Mouse (Mus musculus): Measurements from ENCODE around the gene Nfia. TPM values are rescaled to one million over a fixed set of nuclear protein-coding genes. Genes with fewer than 3 reads are reported as not detected.

Gene Nfia
- polyA plus RNA-seq, 1 experiment from 2014 or later, result 32.1 TPM

DNA sequence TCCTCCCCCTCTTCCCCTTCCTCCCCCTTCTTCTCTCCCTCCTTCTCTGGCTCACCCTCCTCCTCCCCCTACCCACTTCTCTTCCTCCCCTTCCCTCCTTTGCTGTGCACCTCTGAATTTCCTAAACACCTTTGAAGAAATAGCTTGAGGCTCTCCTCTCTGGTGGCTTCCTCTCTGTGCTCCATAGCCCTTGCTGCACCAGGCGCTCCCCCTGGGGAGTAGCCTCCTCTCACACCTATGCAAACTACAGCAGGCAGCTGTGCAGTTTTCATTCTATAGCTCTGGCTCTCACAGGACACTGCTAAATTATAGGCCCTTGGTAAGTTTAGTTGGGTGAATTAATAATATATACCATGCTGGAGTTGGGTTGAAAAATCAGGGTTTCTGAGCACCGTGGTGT, 211.8 kb downstream of the Nfia start:
- no peak overlapping the region for H3K4me3 ChIP-seq (ENCODE audit: low read length)
- H3K9me3 ChIP-seq (ENCODE audit: control insufficient read depth, low read length), result no peaks in the 10 kb centered on the region
- peaks cover 6% of the 10 kb centered on the region; the same call in 1 of the 2 replicates for H3K4me1 ChIP-seq (ENCODE audit: control insufficient read depth, insufficient read depth, low read length)
- ATAC-seq (ENCODE audit: low FRiP score, low TSS enrichment), result no peak
- WGBS, result 88% methylated on average over 2 of the region's 2 CpGs
- no peak overlapping the region for H3K9ac ChIP-seq (ENCODE audit: low read depth, low read length)
- no peak overlapping the region for H3K27ac ChIP-seq (ENCODE audit: low read depth, low read length)
- H3K4me2 ChIP-seq (replicated peaks; ENCODE audit: low read depth, low read length), result no peak overlapping the region
- no peaks in the 10 kb centered on the region for H3K27me3 ChIP-seq (ENCODE audit: control insufficient read depth, insufficient read depth, low read length)
- no peaks in the 10 kb centered on the region for H3K36me3 ChIP-seq (ENCODE audit: control insufficient read depth, insufficient read depth, low read length)

DNA sequence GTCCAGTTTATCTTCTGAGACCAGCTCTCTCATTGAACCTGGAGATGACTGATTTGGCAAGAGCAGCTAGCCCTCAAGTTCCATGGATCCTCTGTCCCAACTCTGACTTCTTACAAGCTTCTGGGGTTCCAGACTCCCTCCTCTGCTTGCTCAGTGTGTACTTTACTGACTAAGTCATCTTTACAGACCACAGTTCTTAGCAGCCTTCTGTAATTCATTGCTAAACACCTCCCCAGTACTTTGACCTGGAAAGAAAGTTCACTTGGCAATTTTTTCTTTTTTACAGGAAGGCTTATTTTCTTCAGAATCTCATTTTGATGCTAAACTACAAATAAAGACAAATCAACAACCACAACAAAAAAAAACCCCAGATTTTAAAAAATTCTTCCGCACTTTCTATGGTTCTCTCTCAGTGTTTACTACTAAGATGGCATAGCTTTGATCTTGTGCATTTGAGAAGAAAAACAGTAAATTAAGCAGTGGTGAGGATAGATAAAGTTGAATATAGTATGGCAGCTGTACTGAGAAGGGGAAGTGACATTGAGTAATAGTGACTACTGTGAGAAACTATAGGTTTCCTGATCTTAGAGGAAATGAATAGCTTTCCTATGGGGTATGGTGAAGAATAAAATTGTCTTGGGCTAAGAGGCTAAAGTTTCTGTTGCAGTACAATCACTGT, 213.7 kb downstream of the Nfia start:
- H3K4me2 ChIP-seq (replicated peaks; ENCODE audit: low read depth, low read length), result no peak overlapping the region
- no peaks in the 10 kb centered on the region for H3K36me3 ChIP-seq (ENCODE audit: control insufficient read depth, insufficient read depth, low read length)
- 87% methylated on average over 1 of the region's 1 CpGs for WGBS
- no peaks in the 10 kb centered on the region for H3K9me3 ChIP-seq (ENCODE audit: control insufficient read depth, low read length)
- no peak overlapping the region for H3K4me3 ChIP-seq (ENCODE audit: low read length)
- H3K9ac ChIP-seq (ENCODE audit: low read depth, low read length), result no peak overlapping the region
- no peak for ATAC-seq (ENCODE audit: low FRiP score, low TSS enrichment)
- H3K27me3 ChIP-seq (ENCODE audit: control insufficient read depth, insufficient read depth, low read length), result no peaks in the 10 kb centered on the region
- H3K4me1 ChIP-seq (ENCODE audit: control insufficient read depth, insufficient read depth, low read length), result peaks cover 12% of the 10 kb centered on the region
- H3K27ac ChIP-seq (ENCODE audit: low read depth, low read length), result no peak overlapping the region

DNA sequence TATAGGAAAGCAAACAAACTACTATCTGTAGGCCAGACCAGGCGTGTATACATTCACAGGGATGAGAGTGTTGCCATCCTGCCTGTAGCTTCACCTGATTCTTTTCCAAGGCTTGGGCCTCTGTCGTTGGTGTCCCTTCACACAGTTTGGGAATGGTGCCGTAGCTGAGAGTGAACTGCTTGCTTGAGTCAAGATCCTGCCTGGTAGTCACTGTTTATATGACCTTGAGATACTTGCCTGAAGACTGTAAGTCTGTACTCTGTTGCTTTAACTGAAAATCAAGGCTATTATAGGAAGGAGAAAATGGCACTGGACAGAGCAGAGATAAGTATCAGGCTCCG, 214.2 kb downstream of the Nfia start:
- Histone ChIP-seq H3K9ac (ENCODE audit: low read depth, low read length) (no peak overlapping the region), H3K36me3 (ENCODE audit: control insufficient read depth, insufficient read depth, low read length) (no peaks in the 10 kb centered on the region), H3K4me1 (ENCODE audit: control insufficient read depth, insufficient read depth, low read length) (peaks cover 12% of the 10 kb centered on the region), H3K27me3 (ENCODE audit: control insufficient read depth, insufficient read depth, low read length) (no peaks in the 10 kb centered on the region), H3K4me2 (replicated peaks; ENCODE audit: low read depth, low read length) (no peak overlapping the region), H3K27ac (ENCODE audit: low read depth, low read length) (no peak overlapping the region), H3K9me3 (ENCODE audit: control insufficient read depth, low read length) (no peaks in the 10 kb centered on the region), H3K4me3 (ENCODE audit: low read length) (no peak overlapping the region)
- ATAC-seq (ENCODE audit: low FRiP score, low TSS enrichment), result no peak
- 73% methylated on average over 4 of the region's 4 CpGs for WGBS

DNA sequence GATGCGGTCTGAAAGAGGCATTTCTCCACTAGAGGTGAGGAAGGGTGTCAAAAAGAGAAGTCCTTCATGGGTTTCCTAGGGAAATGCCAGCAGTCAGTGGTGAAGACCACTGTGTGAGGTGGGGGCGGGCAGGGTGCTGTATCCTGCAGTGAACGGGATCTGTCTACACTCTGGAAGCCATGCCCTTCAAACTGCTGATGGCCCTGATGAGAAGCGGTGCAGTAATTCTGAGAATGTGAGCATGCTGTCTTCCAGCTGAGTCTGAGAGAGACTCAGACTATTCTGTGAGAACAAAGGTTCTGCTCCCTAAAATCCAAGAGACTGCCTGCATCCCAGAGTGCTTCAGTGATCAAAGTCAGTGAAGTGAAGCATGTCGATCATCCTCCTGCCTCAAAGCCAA, 216.2 kb downstream of the Nfia start:
- Histone ChIP-seq H3K9me3 (ENCODE audit: control insufficient read depth, low read length) (no peaks in the 10 kb centered on the region), H3K4me3 (ENCODE audit: low read length) (no peak overlapping the region), H3K27ac (ENCODE audit: low read depth, low read length) (no peak overlapping the region), H3K9ac (ENCODE audit: low read depth, low read length) (no peak overlapping the region), H3K36me3 (ENCODE audit: control insufficient read depth, insufficient read depth, low read length) (no peaks in the 10 kb centered on the region), H3K4me1 (ENCODE audit: control insufficient read depth, insufficient read depth, low read length) (peaks cover 12% of the 10 kb centered on the region), H3K27me3 (ENCODE audit: control insufficient read depth, insufficient read depth, low read length) (no peaks in the 10 kb centered on the region), H3K4me2 (replicated peaks; ENCODE audit: low read depth, low read length) (no peak overlapping the region)
- peak; percentile 30; the same call in 1 of the 2 replicates for ATAC-seq (ENCODE audit: low FRiP score, low TSS enrichment)
- 48% methylated on average over 5 of the region's 5 CpGs for WGBS

DNA sequence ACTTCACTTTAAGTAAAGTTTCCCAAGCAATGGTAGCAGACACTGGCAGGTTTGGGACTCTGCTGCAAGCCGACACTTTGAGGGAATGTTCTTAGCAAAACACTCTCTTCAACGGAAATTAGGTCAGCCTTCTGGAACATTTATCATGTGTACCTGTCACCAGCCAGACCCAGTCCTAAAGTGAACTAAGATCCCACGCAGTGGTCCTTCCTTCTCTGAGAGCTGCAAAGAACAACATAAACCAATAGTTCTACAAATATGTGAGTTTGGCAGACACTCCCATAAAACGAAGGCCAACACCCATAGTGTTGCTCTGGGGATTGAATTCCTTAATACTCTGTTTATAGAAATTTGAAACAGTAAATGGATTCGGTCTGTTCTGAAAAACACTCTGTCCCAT, 217.9 kb downstream of the Nfia start:
- Histone ChIP-seq H3K27me3 (ENCODE audit: control insufficient read depth, insufficient read depth, low read length) (no peaks in the 10 kb centered on the region), H3K9me3 (ENCODE audit: control insufficient read depth, low read length) (no peaks in the 10 kb centered on the region), H3K36me3 (ENCODE audit: control insufficient read depth, insufficient read depth, low read length) (no peaks in the 10 kb centered on the region), H3K9ac (ENCODE audit: low read depth, low read length) (no peak overlapping the region), H3K4me1 (ENCODE audit: control insufficient read depth, insufficient read depth, low read length) (peaks cover 12% of the 10 kb centered on the region), H3K4me3 (ENCODE audit: low read length) (no peak overlapping the region), H3K4me2 (replicated peaks; ENCODE audit: low read depth, low read length) (no peak overlapping the region), H3K27ac (ENCODE audit: low read depth, low read length) (no peak overlapping the region)
- 9% methylated on average over 5 of the region's 5 CpGs for WGBS
- ATAC-seq (ENCODE audit: low FRiP score, low TSS enrichment), result peak; percentile 69; the same call in 1 of the 2 replicates

- Histone ChIP-seq H3K4me2 (replicated peaks; ENCODE audit: low read depth, low read length) (no peak overlapping the region), H3K27me3 (ENCODE audit: control insufficient read depth, insufficient read depth, low read length) (no peaks in the 10 kb centered on the region), H3K9me3 (ENCODE audit: control insufficient read depth, low read length) (no peaks in the 10 kb centered on the region), H3K36me3 (ENCODE audit: control insufficient read depth, insufficient read depth, low read length) (no peaks in the 10 kb centered on the region), H3K4me3 (ENCODE audit: low read length) (no peak overlapping the region), H3K9ac (ENCODE audit: low read depth, low read length) (no peak overlapping the region), H3K27ac (ENCODE audit: low read depth, low read length) (no peak overlapping the region), H3K4me1 (ENCODE audit: control insufficient read depth, insufficient read depth, low read length) (peaks cover 12% of the 10 kb centered on the region)
- 85% methylated on average over 11 of the region's 11 CpGs for WGBS
- ATAC-seq (ENCODE audit: low FRiP score, low TSS enrichment), result no peak
Observed at GRCm38 (mm10) chr4:97991395-97991794, 218.9 kb downstream of the Nfia start.

- no peak overlapping the region for H3K4me2 ChIP-seq (replicated peaks; ENCODE audit: low read depth, low read length)
- no peak overlapping the region for H3K4me3 ChIP-seq (ENCODE audit: low read length)
- no peak overlapping the region for H3K9ac ChIP-seq (ENCODE audit: low read depth, low read length)
- no peak overlapping the region for H3K27ac ChIP-seq (ENCODE audit: low read depth, low read length)
- no peaks in the 10 kb centered on the region for H3K36me3 ChIP-seq (ENCODE audit: control insufficient read depth, insufficient read depth, low read length)
- no peak for ATAC-seq (ENCODE audit: low FRiP score, low TSS enrichment)
- no peaks in the 10 kb centered on the region for H3K9me3 ChIP-seq (ENCODE audit: control insufficient read depth, low read length)
- H3K27me3 ChIP-seq (ENCODE audit: control insufficient read depth, insufficient read depth, low read length), result no peaks in the 10 kb centered on the region
- peaks cover 12% of the 10 kb centered on the region for H3K4me1 ChIP-seq (ENCODE audit: control insufficient read depth, insufficient read depth, low read length)
- WGBS, result 40% methylated on average over 3 of the region's 3 CpGs
Observed at GRCm38 (mm10) chr4:97991880-97992279, 219.3 kb downstream of the Nfia start.

GRCm38 (mm10) chr4:97995911-97996712, 223.6 kb downstream of the Nfia start:
- Histone ChIP-seq H3K4me1 (ENCODE audit: control insufficient read depth, insufficient read depth, low read length) (no peaks in the 10 kb centered on the region), H3K27ac (ENCODE audit: low read depth, low read length) (no peak overlapping the region), H3K4me2 (replicated peaks; ENCODE audit: low read depth, low read length) (no peak overlapping the region), H3K9me3 (ENCODE audit: control insufficient read depth, low read length) (no peaks in the 10 kb centered on the region), H3K27me3 (ENCODE audit: control insufficient read depth, insufficient read depth, low read length) (no peaks in the 10 kb centered on the region), H3K9ac (ENCODE audit: low read depth, low read length) (no peak overlapping the region), H3K36me3 (ENCODE audit: control insufficient read depth, insufficient read depth, low read length) (no peaks in the 10 kb centered on the region), H3K4me3 (ENCODE audit: low read length) (no peak overlapping the region)
- ATAC-seq (ENCODE audit: low FRiP score, low TSS enrichment), result no peak
- 90% methylated on average over 8 of the region's 8 CpGs for WGBS

GRCm38 (mm10) chr4:97997151-97997817, 224.8 kb downstream of the Nfia start:
- Histone ChIP-seq H3K9ac (ENCODE audit: low read depth, low read length) (no peak overlapping the region), H3K4me2 (replicated peaks; ENCODE audit: low read depth, low read length) (no peak overlapping the region), H3K36me3 (ENCODE audit: control insufficient read depth, insufficient read depth, low read length) (no peaks in the 10 kb centered on the region), H3K4me1 (ENCODE audit: control insufficient read depth, insufficient read depth, low read length) (no peaks in the 10 kb centered on the region), H3K27me3 (ENCODE audit: control insufficient read depth, insufficient read depth, low read length) (no peaks in the 10 kb centered on the region), H3K4me3 (ENCODE audit: low read length) (no peak overlapping the region), H3K9me3 (ENCODE audit: control insufficient read depth, low read length) (no peaks in the 10 kb centered on the region), H3K27ac (ENCODE audit: low read depth, low read length) (no peak overlapping the region)
- 86% methylated on average over 11 of the region's 11 CpGs for WGBS
- ATAC-seq (ENCODE audit: low FRiP score, low TSS enrichment), result no peak

Measured in kidney, embryonic 14.5 days (tissue).